Mouse (Mus musculus): ENCODE measurements around the gene Zfp575.

- TF ChIP-seq CTCF (IDR thresholded peaks at IDR 0.05; ENCODE audit: insufficient read depth, low read depth, low read length) (no peak), POLR2A (IDR thresholded peaks at IDR 0.05; ENCODE audit: insufficient read depth, low read depth, low read length) (no peak)
Measured at GRCm38 (mm10) chr7:24637046-24637445, 49.6 kb upstream of the Zfp575 start.

Data from olfactory bulb, adult 2 months (tissue).